Mouse (Mus musculus): ENCODE measurements around the gene Papola. TPM values are rescaled to one million over a fixed set of nuclear protein-coding genes. Genes with fewer than 3 reads are reported as not detected.

The Papola gene
- polyA plus RNA-seq, 1 experiment = 91.1 TPM

DNA sequence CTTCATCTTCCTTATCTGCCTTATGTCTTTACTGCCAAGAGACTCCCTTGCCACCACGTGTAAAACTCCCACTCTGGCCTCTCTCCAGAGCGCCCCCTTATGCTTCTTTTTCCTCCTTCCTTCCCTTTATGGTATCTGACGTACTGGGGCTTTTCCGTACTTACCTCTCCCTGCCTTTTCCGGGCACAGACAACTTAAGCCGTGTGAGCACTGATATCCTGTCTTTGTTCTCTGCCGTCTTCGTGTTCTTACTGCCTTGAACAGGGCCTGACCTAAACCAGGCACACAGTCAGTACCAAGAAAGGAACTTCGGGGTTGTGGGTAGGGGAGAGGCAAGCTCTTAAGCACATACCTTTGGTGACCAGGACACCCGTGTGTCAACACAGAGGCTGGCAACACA is 14.8 kb upstream of the Papola start:
- Histone ChIP-seq H3K4me3 (ENCODE audit: control insufficient read depth, insufficient read depth, low read length) (no peak overlapping the region), H3K27ac (ENCODE audit: control insufficient read depth, insufficient read depth, low read length) (no peak overlapping the region), H3K36me3 (ENCODE audit: control insufficient read depth, insufficient read depth, low read length) (no peaks in the 10 kb centered on the region), H3K4me1 (replicated peaks; ENCODE audit: control insufficient read depth, insufficient read depth, low read length) (no peaks in the 10 kb centered on the region), H3K27me3 (ENCODE audit: control insufficient read depth, insufficient read depth, low read length) (no peaks in the 10 kb centered on the region)
- no peak for DNase-seq
- WGBS = 58% methylated on average over 10 of the region's 10 CpGs
- no peak for TF ChIP-seq POLR2A (IDR thresholded peaks at IDR 0.05; ENCODE audit: control insufficient read depth, extremely low read depth, insufficient read depth, low read length, poor library complexity)
- no peak for TF ChIP-seq CTCF (IDR thresholded peaks at IDR 0.05; ENCODE audit: borderline replicate concordance, control insufficient read depth, extremely low read depth, insufficient read depth, low read length, poor library complexity)

DNA sequence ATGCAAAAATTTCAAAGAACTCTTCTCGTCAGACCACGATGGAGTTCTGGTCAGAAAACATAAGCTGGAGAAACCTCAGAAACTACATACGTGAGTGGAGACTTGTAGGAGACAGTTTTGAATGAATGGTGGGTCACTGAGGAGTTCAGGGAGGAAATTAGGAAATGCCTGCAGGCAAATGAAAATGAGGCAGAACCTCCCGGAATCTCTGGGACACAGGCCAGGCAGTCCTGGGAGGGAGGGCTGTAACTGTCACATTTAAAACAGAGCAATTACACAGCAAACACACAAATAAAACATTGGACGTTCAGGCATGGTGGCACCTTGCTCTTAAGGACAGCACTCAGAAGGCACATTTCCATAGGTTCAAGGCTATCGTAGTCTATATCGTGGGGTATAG is 9.6 kb upstream of the Papola start:
- TF ChIP-seq POLR2A (IDR thresholded peaks at IDR 0.05; ENCODE audit: control insufficient read depth, extremely low read depth, insufficient read depth, low read length, poor library complexity) = no peak
- TF ChIP-seq CTCF (IDR thresholded peaks at IDR 0.05; ENCODE audit: borderline replicate concordance, control insufficient read depth, extremely low read depth, insufficient read depth, low read length, poor library complexity) = no peak
- Histone ChIP-seq H3K4me3 (ENCODE audit: control insufficient read depth, insufficient read depth, low read length) (no peak overlapping the region), H3K27me3 (ENCODE audit: control insufficient read depth, insufficient read depth, low read length) (no peaks in the 10 kb centered on the region), H3K27ac (ENCODE audit: control insufficient read depth, insufficient read depth, low read length) (no peak overlapping the region), H3K4me1 (replicated peaks; ENCODE audit: control insufficient read depth, insufficient read depth, low read length) (no peaks in the 10 kb centered on the region), H3K36me3 (ENCODE audit: control insufficient read depth, insufficient read depth, low read length) (no peaks in the 10 kb centered on the region)
- DNase-seq = no peak
- WGBS = 90% methylated on average over 7 of the region's 7 CpGs

DNA sequence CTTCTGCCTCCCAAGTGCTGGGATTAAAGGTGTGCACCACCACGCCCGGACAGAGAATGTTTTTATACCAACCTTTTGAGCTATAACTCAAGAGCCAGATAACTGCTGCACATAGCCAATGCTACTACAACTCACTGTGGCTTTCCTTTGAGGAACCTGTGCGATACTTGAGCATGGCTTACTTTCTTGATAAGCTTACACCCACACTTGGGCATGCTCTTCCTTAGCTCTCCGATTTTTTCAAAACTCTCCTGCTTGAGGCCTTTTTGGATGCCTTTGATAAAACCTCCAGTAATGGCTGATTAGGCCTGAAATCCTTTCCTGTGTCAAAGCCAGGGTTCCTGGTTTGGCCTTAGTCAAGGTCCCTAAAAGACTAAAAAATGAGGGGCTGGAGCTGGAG is 6.8 kb upstream of the Papola start:
- no peak for TF ChIP-seq CTCF (IDR thresholded peaks at IDR 0.05; ENCODE audit: borderline replicate concordance, control insufficient read depth, extremely low read depth, insufficient read depth, low read length, poor library complexity)
- no peak for TF ChIP-seq POLR2A (IDR thresholded peaks at IDR 0.05; ENCODE audit: control insufficient read depth, extremely low read depth, insufficient read depth, low read length, poor library complexity)
- 94% methylated on average over 4 of the region's 4 CpGs for WGBS
- Histone ChIP-seq H3K36me3 (ENCODE audit: control insufficient read depth, insufficient read depth, low read length) (no peaks in the 10 kb centered on the region), H3K4me3 (ENCODE audit: control insufficient read depth, insufficient read depth, low read length) (no peak overlapping the region), H3K4me1 (replicated peaks; ENCODE audit: control insufficient read depth, insufficient read depth, low read length) (no peaks in the 10 kb centered on the region), H3K27ac (ENCODE audit: control insufficient read depth, insufficient read depth, low read length) (no peak overlapping the region), H3K27me3 (ENCODE audit: control insufficient read depth, insufficient read depth, low read length) (no peaks in the 10 kb centered on the region)
- DNase-seq = no peak

DNA sequence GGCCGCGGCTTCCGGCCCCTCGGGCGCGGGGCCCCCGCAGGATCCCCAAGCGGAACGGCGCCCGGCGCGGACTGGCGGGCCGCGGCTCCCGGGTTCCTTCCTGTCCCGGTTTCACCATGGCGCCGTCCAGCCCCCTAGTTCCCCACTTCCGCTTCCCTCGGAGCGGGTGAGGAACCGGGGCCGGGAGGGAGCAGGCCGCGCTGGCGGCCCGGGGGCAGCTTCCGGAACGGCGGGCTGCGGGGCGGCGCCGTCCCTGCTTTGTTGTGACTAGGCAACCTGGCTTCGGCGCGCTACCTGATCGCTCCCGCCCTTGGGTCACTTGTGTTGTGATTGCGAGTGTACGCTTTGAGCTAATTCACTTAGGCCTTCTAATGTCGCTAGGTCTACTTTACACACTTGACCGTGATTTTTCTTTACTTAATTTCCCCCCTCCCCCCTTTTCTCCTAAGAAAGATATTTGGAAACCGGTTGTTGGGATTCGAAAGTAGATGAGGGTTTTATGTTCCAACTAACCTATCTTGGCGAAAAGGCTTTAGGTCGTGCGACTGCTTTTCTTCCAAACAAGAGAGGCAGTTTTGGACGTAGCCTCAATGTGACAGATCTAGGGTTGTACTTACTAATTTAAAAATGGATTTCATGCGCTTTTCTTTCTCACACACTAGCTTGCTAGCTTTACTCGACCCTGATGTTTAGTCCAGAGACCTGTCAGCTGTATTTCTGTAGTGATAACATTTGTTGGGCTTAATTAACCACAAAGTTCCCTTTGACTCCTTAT is 693 bp downstream of the Papola start:
- Histone ChIP-seq H3K27me3 (ENCODE audit: control insufficient read depth, insufficient read depth, low read length) (no peaks in the 10 kb centered on the region), H3K27ac (ENCODE audit: control insufficient read depth, insufficient read depth, low read length) (peak overlapping the region; percentile 71; the same call in 1 of the 2 replicates), H3K4me3 (ENCODE audit: control insufficient read depth, insufficient read depth, low read length) (peak overlapping the region; percentile 79), H3K36me3 (ENCODE audit: control insufficient read depth, insufficient read depth, low read length) (no peaks in the 10 kb centered on the region), H3K4me1 (replicated peaks; ENCODE audit: control insufficient read depth, insufficient read depth, low read length) (peaks cover 7% of the 10 kb centered on the region)
- TF ChIP-seq CTCF (IDR thresholded peaks at IDR 0.05; ENCODE audit: borderline replicate concordance, control insufficient read depth, extremely low read depth, insufficient read depth, low read length, poor library complexity) (no peak), POLR2A (IDR thresholded peaks at IDR 0.05; ENCODE audit: control insufficient read depth, extremely low read depth, insufficient read depth, low read length, poor library complexity) (no peak)
- peak; percentile 82 for DNase-seq
- under 1% methylated on average over 53 of the region's 53 CpGs for WGBS

DNA sequence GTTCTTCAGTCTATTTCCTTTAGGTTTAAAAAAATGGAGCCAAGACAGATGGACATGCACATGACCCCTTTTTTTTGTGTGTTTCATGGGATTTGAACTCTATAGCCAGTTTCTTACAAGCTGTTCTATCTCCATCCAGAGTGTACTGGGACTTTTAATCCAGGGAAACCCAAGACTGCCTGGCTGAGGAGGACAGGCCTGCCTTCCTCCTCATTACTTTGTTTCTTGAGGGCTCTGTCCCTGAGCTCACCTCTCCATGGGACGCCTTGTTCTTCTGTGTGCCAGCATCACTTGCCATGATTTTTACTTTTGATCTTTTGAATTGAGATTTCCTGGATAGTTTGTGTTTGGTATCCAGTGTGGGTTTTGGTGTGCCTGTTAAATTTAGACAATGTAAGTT is 1.6 kb downstream of the Papola start:
- Histone ChIP-seq H3K36me3 (ENCODE audit: control insufficient read depth, insufficient read depth, low read length) (no peaks in the 10 kb centered on the region), H3K27me3 (ENCODE audit: control insufficient read depth, insufficient read depth, low read length) (no peaks in the 10 kb centered on the region), H3K4me1 (replicated peaks; ENCODE audit: control insufficient read depth, insufficient read depth, low read length) (peaks cover 7% of the 10 kb centered on the region), H3K27ac (ENCODE audit: control insufficient read depth, insufficient read depth, low read length) (no peak overlapping the region), H3K4me3 (ENCODE audit: control insufficient read depth, insufficient read depth, low read length) (no peak overlapping the region)
- TF ChIP-seq CTCF (IDR thresholded peaks at IDR 0.05; ENCODE audit: borderline replicate concordance, control insufficient read depth, extremely low read depth, insufficient read depth, low read length, poor library complexity) (no peak), POLR2A (IDR thresholded peaks at IDR 0.05; ENCODE audit: control insufficient read depth, extremely low read depth, insufficient read depth, low read length, poor library complexity) (no peak)
- DNase-seq = no peak
- 62% methylated on average over 1 of the region's 1 CpGs for WGBS

DNA sequence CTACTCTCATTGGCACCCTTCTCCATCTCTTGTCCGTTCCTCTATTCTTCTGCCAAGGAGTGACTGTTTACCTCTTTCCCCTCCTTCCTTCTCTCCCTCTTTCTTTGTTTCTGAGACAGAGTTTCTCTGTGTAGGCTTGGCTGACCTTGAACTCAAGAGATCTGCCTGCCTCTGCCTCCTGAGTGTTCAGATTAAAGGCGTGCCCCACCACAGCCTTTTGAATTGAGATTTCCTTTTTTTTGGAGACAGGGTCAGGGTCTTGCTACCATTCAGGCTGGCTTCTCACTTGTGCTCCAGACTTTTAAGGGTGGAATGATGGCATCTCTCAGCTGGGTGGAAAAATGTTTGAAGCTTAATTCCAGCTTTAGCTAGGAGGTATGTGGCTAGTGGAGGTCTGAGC is 3.1 kb downstream of the Papola start:
- H3K4me1 ChIP-seq (replicated peaks; ENCODE audit: control insufficient read depth, insufficient read depth, low read length) = peaks cover 7% of the 10 kb centered on the region
- WGBS = 96% methylated on average over 2 of the region's 2 CpGs
- no peak overlapping the region for H3K27ac ChIP-seq (ENCODE audit: control insufficient read depth, insufficient read depth, low read length)
- no peak overlapping the region for H3K4me3 ChIP-seq (ENCODE audit: control insufficient read depth, insufficient read depth, low read length)
- DNase-seq = no peak
- no peaks in the 10 kb centered on the region for H3K36me3 ChIP-seq (ENCODE audit: control insufficient read depth, insufficient read depth, low read length)
- H3K27me3 ChIP-seq (ENCODE audit: control insufficient read depth, insufficient read depth, low read length) = no peaks in the 10 kb centered on the region
- no peak for TF ChIP-seq POLR2A (IDR thresholded peaks at IDR 0.05; ENCODE audit: control insufficient read depth, extremely low read depth, insufficient read depth, low read length, poor library complexity)
- TF ChIP-seq CTCF (IDR thresholded peaks at IDR 0.05; ENCODE audit: borderline replicate concordance, control insufficient read depth, extremely low read depth, insufficient read depth, low read length, poor library complexity) = no peak
